Mouse (Mus musculus) E14TG2a.4 (cell line): ENCODE data around the gene Spc24.
"Not testable (repeated sequence)": the region's sequence is repeated elsewhere in the genome, so short reads cannot be mapped to it uniquely, and the experiment has no call there.

Experiments
- H3K27me3 ChIP-seq: 2 replicates; pipeline ENCODE4 v1.6.1; 2014; ENCODE audit warnings: low read length, control low read depth; ENCODE audit not compliant: insufficient read depth
- H3K36me3 ChIP-seq: 2 replicates; pipeline ENCODE4 v1.6.1; 2014; ENCODE audit warnings: low read length, control low read depth; ENCODE audit not compliant: insufficient read depth
- H3K4me1 ChIP-seq: replicated peaks from 2 replicates; pipeline ENCODE4 v1.6.1; 2014; ENCODE audit warnings: low read depth, low read length, control low read depth
- H3K4me3 ChIP-seq: replicated peaks from 2 replicates; pipeline ENCODE4 v1.5.1; 2014; ENCODE audit warnings: mild to moderate bottlenecking, low read length
- H3K9me3 ChIP-seq: 2 replicates; pipeline ENCODE4 v1.6.1; 2014; ENCODE audit warnings: low read length, control low read depth
- CTCF ChIP-seq: conservative IDR thresholded peaks from 2 replicates; pipeline ENCODE4 v1.5.1; 2014; ENCODE audit warnings: low read length
- NANOG ChIP-seq: IDR thresholded peaks from 2 replicates; pipeline ENCODE4 v1.6.1; 2014; ENCODE audit warnings: borderline replicate concordance, low read length, mixed read lengths
- POU5F1 ChIP-seq: IDR thresholded peaks from 2 replicates; pipeline ENCODE4 v1.6.1; 2014; ENCODE audit warnings: low read length, borderline replicate concordance

The Spc24 gene

GRCm38 (mm10) chr9:21774353-21774752 is 14.2 kb upstream of the Spc24 start:
- H3K9me3 ChIP-seq, result no peaks in the 10 kb centered on the region
- TF ChIP-seq NANOG, result no peak
- no peak for TF ChIP-seq POU5F1
- no peak for TF ChIP-seq CTCF
- H3K4me3 ChIP-seq, result peak overlapping the region; percentile 65
- H3K4me1 ChIP-seq, result peaks cover 76% of the 10 kb centered on the region
- peaks cover 92% of the 10 kb centered on the region for H3K36me3 ChIP-seq
- H3K27me3 ChIP-seq, result no peaks in the 10 kb centered on the region

- not testable (repeated sequence) for H3K27me3 ChIP-seq, H3K9me3 ChIP-seq
- H3K4me1 ChIP-seq, result peaks cover 78% of the 10 kb centered on the region
- peaks cover 90% of the 10 kb centered on the region for H3K36me3 ChIP-seq
- peak overlapping the region; percentile 65; the same call in 1 of the 2 replicates for H3K4me3 ChIP-seq
Measured at GRCm38 (mm10) chr9:21773396-21773795, 13.3 kb upstream of the Spc24 start.

- Histone ChIP-seq H3K4me3 (peak overlapping the region; percentile 75), H3K27me3 (no peaks in the 10 kb centered on the region), H3K36me3 (peaks cover 78% of the 10 kb centered on the region), H3K4me1 (peaks cover 88% of the 10 kb centered on the region), H3K9me3 (no peaks in the 10 kb centered on the region)
- TF ChIP-seq POU5F1 (no peak), NANOG (no peak), CTCF (no peak)
Measured at GRCm38 (mm10) chr9:21769558-21770183, 9.6 kb upstream of the Spc24 start.

GRCm38 (mm10) chr9:21768511-21769411 is 8.7 kb upstream of the Spc24 start:
- H3K4me1 ChIP-seq, result peaks cover 88% of the 10 kb centered on the region
- H3K36me3 ChIP-seq, result peaks cover 69% of the 10 kb centered on the region
- no peaks in the 10 kb centered on the region for H3K27me3 ChIP-seq
- H3K4me3 ChIP-seq, result peak overlapping the region; percentile 75
- H3K9me3 ChIP-seq, result no peaks in the 10 kb centered on the region
- no peak for TF ChIP-seq CTCF
- no peak for TF ChIP-seq POU5F1
- TF ChIP-seq NANOG, result peak; percentile 92

- H3K9me3 ChIP-seq, result no peaks in the 10 kb centered on the region
- peaks cover 89% of the 10 kb centered on the region for H3K4me1 ChIP-seq
- H3K27me3 ChIP-seq, result no peaks in the 10 kb centered on the region
- peaks cover 62% of the 10 kb centered on the region for H3K36me3 ChIP-seq
- peak overlapping the region; percentile 41 for H3K4me3 ChIP-seq
- TF ChIP-seq CTCF, result no peak
- no peak for TF ChIP-seq NANOG
- no peak for TF ChIP-seq POU5F1
Measured at GRCm38 (mm10) chr9:21767896-21768295, 7.8 kb upstream of the Spc24 start.

GRCm38 (mm10) chr9:21764084-21764999 is 4.2 kb upstream of the Spc24 start:
- peaks cover 81% of the 10 kb centered on the region for H3K4me1 ChIP-seq
- no peaks in the 10 kb centered on the region for H3K27me3 ChIP-seq
- H3K4me3 ChIP-seq, result no peak overlapping the region
- H3K36me3 ChIP-seq, result peaks cover 27% of the 10 kb centered on the region
- TF ChIP-seq POU5F1 (no peak), NANOG (no peak), CTCF (no peak)
- no peaks in the 10 kb centered on the region for H3K9me3 ChIP-seq

GRCm38 (mm10) chr9:21762135-21762534 is 2.0 kb upstream of the Spc24 start:
- no peaks in the 10 kb centered on the region for H3K9me3 ChIP-seq
- H3K4me1 ChIP-seq, result peaks cover 83% of the 10 kb centered on the region
- no peak; the same call in 1 of the 2 replicates for TF ChIP-seq NANOG
- no peak for TF ChIP-seq POU5F1
- TF ChIP-seq CTCF, result no peak
- H3K27me3 ChIP-seq, result no peaks in the 10 kb centered on the region
- H3K36me3 ChIP-seq, result peaks cover 32% of the 10 kb centered on the region
- no peak overlapping the region; the same call in 1 of the 2 replicates for H3K4me3 ChIP-seq

GRCm38 (mm10) chr9:21759718-21760117 is 385 bp downstream of the Spc24 start:
- no peaks in the 10 kb centered on the region for H3K27me3 ChIP-seq
- no peak for TF ChIP-seq NANOG
- no peak for TF ChIP-seq POU5F1
- no peak for TF ChIP-seq CTCF
- H3K4me3 ChIP-seq, result peak overlapping the region; percentile 98
- H3K4me1 ChIP-seq, result peaks cover 85% of the 10 kb centered on the region
- no peaks in the 10 kb centered on the region for H3K9me3 ChIP-seq
- peaks cover 46% of the 10 kb centered on the region for H3K36me3 ChIP-seq
